Mouse (Mus musculus): ENCODE measurements at regions not wholly inside any gene's neighbourhood (a gene's known extent, or its start where the extent isn't known, plus 50 kb on each side); places are given as distances from the start of the nearest gene placed in this dataset.
"Not testable (repeated sequence)": the region's sequence is repeated elsewhere in the genome, so short reads cannot be mapped to it uniquely, and the experiment has no call there.

DNA sequence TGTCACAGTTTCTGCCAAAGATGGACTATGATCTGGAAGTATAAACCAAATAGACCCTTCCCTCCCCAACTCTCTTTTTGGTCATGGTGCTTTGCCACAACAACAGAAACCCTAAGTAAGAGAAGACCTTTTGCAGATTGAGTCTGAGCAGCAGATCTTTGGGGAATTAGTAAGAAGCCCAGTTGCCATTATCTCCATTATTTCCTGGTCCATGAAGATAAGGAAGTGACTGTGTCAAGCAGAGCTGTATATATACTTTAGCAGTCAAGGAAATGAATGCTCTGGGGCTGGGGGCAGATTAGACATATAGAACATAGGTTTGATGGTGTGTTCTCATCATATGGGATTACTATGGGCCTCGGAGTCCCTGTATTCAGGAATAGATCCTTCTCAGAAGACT, 117.8 kb upstream of the C9orf72 start:
- no peak for DNase-seq

GRCm38 (mm10) chr4:35331161-35331560, 105.2 kb upstream of the C9orf72 start:
- no peak for DNase-seq

DNA sequence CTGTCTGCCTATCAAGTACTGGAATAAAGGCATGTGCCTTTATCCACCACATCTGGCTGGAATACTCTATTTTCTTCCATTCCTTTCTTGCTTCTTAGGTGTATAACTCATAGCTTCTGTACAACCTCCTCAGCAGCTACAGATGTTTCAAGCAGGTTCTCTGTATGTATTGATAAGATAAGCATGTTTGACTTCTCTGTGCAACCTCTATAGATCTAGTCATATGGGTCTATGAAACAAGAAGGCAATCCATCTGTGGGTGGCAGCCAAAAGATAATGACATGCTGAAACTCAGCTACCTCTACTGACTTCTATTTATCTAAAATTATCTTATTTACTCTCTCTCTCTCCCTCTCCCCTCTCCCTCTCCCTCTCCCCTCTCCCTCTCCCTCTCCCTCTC, 99.3 kb upstream of the C9orf72 start:
- no peak for DNase-seq

GRCm38 (mm10) chr4:35322432-35323173, 96.6 kb upstream of the C9orf72 start:
- DNase-seq: no peak

DNA sequence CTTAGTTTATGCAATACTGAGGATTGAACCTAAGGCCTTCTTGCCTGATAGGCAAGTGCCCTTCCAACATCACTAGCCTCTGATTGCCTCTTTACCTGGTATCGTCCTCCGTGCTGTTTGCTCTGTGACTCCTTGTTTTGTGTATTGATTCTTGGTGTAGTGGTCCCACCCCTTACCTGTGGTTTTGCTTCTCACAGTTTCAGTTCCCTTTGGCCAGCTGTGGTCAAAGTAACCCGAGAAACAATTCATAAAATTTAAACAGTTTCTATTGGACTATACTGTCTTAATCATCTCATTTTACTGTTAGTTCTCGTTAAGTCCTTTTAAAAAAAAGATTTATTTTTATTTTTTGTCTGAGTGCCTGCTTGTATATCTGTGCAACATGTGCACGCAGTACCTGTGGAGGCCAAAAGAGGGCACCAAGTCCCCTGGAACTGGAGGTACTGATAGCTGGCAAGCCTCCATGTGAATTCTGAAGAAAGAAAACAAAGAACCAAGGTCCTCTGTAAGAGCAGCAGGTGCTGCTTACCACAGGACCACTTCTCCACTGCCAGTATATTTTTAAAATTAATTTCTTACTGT, 84.5 kb upstream of the C9orf72 start:
- peak; percentile 75 to 85 for DNase-seq

GRCm38 (mm10) chr4:35308221-35308620, 82.2 kb upstream of the C9orf72 start:
- DNase-seq: no peak

DNA sequence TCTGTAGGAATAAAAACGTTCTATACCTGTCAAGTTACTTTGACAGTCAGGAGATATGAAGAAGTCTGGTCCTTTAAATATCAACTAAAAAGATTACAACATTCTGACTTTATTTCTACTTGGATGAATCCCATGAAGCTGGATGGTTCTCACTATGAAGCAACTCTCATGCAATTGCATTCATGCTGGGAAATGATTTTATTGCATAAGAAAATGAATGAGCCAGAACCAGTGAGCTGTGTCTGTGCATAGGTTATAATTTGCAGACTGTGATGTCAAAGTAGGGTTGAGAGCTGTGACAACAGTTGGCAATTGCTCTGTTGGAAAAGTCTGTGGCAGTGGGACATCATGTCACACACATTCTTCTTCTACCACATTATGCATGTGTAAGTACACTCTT, 79.2 kb upstream of the C9orf72 start:
- DNase-seq: no peak

GRCm38 (mm10) chr4:35300848-35301247, 74.9 kb upstream of the C9orf72 start:
- DNase-seq: peak in 1 of 2 experiments; percentile 10

DNA sequence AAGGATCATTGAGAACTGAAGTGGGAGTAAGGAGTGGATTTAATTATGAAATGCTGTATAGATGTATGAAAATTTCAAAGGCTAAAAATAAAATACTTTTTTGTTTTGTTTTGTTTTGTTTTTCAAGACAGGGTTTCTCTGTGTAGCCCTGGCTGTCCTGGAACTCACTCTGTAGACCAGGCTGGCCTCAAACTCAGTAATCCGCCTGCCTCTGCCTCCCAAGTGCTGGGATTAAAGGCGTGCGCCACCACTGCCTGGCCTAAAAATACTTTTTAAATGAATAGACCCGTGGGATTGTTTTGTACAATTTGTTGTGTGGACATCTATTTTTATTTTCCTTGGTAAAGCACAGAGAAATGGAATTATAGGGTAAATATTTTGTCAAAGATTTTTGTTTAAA, 74.4 kb upstream of the C9orf72 start:
- not testable (repeated sequence) for DNase-seq

DNA sequence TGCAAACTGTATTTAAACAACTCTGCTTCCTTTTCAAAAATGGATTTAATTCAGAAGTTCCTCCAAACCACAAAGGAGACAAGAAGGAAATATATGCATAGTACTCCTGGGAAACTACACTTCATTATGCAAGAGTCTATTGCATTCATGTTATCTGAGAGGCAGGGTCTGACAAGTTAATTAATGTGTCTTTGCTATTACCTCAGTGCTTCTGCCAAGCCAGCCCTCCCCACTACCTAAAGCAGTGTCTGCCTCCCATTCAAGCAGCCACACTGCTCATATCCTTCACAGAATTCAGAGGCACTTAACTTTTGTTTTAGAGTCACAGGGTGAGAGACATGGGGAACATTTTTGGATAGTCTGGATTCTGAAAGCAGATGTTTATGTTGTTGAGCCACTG, 58.6 kb upstream of the C9orf72 start:
- DNase-seq: no peak
